Comparison of ENCODE assay signal across 9 mouse cellular contexts in the genomic region with DNA sequence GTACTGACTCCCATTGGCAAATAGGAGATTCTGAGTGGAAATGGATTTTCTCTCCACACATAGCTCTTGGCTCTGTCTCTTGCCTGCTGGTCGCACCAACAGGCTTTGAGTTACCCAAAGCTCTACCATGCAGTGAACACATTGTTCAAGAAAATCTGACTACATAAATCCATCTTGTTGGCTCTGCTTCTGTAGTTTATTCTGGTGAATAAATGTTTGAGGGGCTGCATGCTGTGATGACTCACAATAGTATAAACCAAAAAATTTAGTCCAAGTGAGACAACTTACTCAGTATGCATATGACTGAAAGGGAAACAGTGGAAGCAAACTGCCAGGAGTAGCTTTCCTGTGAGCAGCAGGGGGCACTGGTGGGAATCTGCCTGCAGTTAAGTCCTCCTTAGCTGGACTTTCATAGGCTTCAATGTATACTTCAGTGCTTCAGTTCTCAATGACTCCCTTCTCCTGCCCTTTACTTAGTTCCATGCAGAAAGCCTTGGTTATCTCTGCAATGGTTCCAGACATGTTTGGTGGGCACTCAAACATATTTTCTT.
DNase-seq lines count a peak whose midpoint lies in the region; ATAC-seq lines count a peak whose summit lies in the region.
"Had no signal": no experiment of that assay in that cellular context is flagged by ENCODE, and none has a peak within 500 bp of the region (broad histone marks: within the 10 kb centered on the region; RNA-seq: fewer than 3 reads in every experiment).

No protein-coding gene starts in this region.

- ATAC-seq in monocyte, adult 5-6 weeks (replicated peaks; ENCODE audit: insufficient number of reproducible peaks, low FRiP score, low TSS enrichment, poor library complexity, severe bottlenecking): no peak
- ATAC-seq in megakaryocyte, adult 5-6 weeks (ENCODE audit: poor library complexity, severe bottlenecking): no peak

- DNase-seq in kidney, postnatal 10 days: peak; percentile 9
- DNase-seq in kidney, adult 8-10 months: no peak
- DNase-seq in 3T3-L1 (ENCODE audit: low read depth, low spot score) (peak; percentile 2), NIH3T3 (ENCODE audit: low read depth) (peak; percentile 2)
- DNase-seq in cerebellum, postnatal 10 days: peak; percentile 40 to 62
- DNase-seq: kidney, adult 2 months; thymus, adult 2 months had no signal

Comparison
In these comparisons a context has a peak if more than half of its experiments do, and no peak if none do; other contexts are left out.
1. DNase-seq: peak in kidney, postnatal 10 days (single experiment), 3T3-L1 (single experiment), NIH3T3 (single experiment) and cerebellum, postnatal 10 days (2 of 2); none in kidney, adult 8-10 months (0 of 2).